Mouse (Mus musculus) intestine, embryonic 14.5 days (tissue): ENCODE results near the gene Hoxb8. TPM values are rescaled to one million over a fixed set of nuclear protein-coding genes. Genes with fewer than 3 reads are reported as not detected.

Source experiments
- ATAC-seq: fragments of 200-750 bp; cut with Nextera tagmentation; replicated peaks from 2 replicates; pipeline ENCODE4 v1.8.0; 2017; ENCODE audit warnings: low read depth, moderate number of reproducible peaks, moderate TSS enrichment, moderate library complexity; ENCODE audit not compliant: low FRiP score, low TSS enrichment
- DNase-seq: peaks from one replicate; pipeline ENCODE4 v3.0.0-alpha.2; 2018; ENCODE audit warnings: low spot score
- H3K27ac ChIP-seq: fragments of 300-500 bp; sonication (generic); 2 replicates; pipeline ENCODE4 v1.5.1; 2014; ENCODE audit warnings: low read depth, mild to moderate bottlenecking, control low read depth
- H3K27me3 ChIP-seq: fragments of 300-500 bp; sonication (generic); replicated peaks from 2 replicates; pipeline ENCODE4 v1.6.1; 2014; ENCODE audit warnings: low read length, control low read depth; ENCODE audit not compliant: control insufficient read depth, insufficient read depth
- H3K36me3 ChIP-seq: fragments of 300-500 bp; sonication (generic); 2 replicates; pipeline ENCODE4 v1.6.1; 2014; ENCODE audit warnings: low read length, control low read depth; ENCODE audit not compliant: control insufficient read depth, insufficient read depth
- H3K4me1 ChIP-seq: fragments of 300-500 bp; sonication (generic); replicated peaks from 2 replicates; pipeline ENCODE4 v1.6.1; 2014; ENCODE audit warnings: low read length, control low read depth, mixed read lengths; ENCODE audit not compliant: control insufficient read depth, insufficient read depth
- H3K4me2 ChIP-seq: fragments of 300-500 bp; sonication (generic); 2 replicates; pipeline ENCODE4 v1.6.1; 2014; ENCODE audit warnings: low read length
- H3K4me3 ChIP-seq: fragments of 300-500 bp; sonication (generic); 2 replicates; pipeline ENCODE4 v1.5.1; 2014; ENCODE audit warnings: low read depth, low read length, control low read depth, mixed read lengths
- H3K9ac ChIP-seq: fragments of 300-500 bp; sonication (generic); 2 replicates; pipeline ENCODE4 v1.6.1; 2014; ENCODE audit warnings: mild to moderate bottlenecking, low read length
- H3K9me3 ChIP-seq: fragments of 300-500 bp; sonication (generic); 2 replicates; pipeline ENCODE4 v1.6.1; 2016; ENCODE audit warnings: low read length, control low read depth; ENCODE audit not compliant: control insufficient read depth
- WGBS: fragments of 180-500 bp; shearing (Covaris S2); extraction: QIAGEN DNeasy Blood & Tissue Kit; methylation state at CpG from one replicate; pipeline ENCODE4 v1.1.7; 2014; 5-methylcytosine and 5-hydroxymethylcytosine counted together
- polyA plus RNA-seq: library from polyadenylated mRNA; unstranded; fragments of >200 nt; fragmentation: Nextera tagmentation; extraction: Ambion mirVana; gene quantifications from 2 replicates; pipeline ENCODE4 v1.2.1, GENCODE M21; 2014

The Hoxb8 gene
- polyA plus RNA-seq, 1 experiment from 2014 or later: 1.7 TPM

- WGBS: 3% methylated on average over 31 of the region's 31 CpGs
- H3K4me3 ChIP-seq: peak overlapping the region; percentile 55
- ATAC-seq (peak; percentile 63), DNase-seq (peak; percentile 86)
- no peaks in the 10 kb centered on the region for H3K9me3 ChIP-seq
- H3K36me3 ChIP-seq: no peaks in the 10 kb centered on the region
- peak overlapping the region; percentile 89 for H3K4me2 ChIP-seq
- peaks cover 68% of the 10 kb centered on the region for H3K4me1 ChIP-seq
- H3K27ac ChIP-seq: peak overlapping the region; percentile 99
- H3K9ac ChIP-seq: peak overlapping the region; percentile 96
- H3K27me3 ChIP-seq: no peaks in the 10 kb centered on the region
These were observed 30.1 kb downstream of the Hoxb8 start for GRCm38 (mm10) chr11:96311520-96312417.

GRCm38 (mm10) chr11:96313134-96313533 lies 31.4 kb downstream of the Hoxb8 start:
- H3K4me3 ChIP-seq: peak overlapping the region; percentile 55; the same call in 1 of the 2 replicates
- no peak for ATAC-seq
- H3K27me3 ChIP-seq: no peaks in the 10 kb centered on the region
- peaks cover 69% of the 10 kb centered on the region for H3K4me1 ChIP-seq
- peak overlapping the region; percentile 96 for H3K9ac ChIP-seq
- DNase-seq: no peak
- H3K9me3 ChIP-seq: no peaks in the 10 kb centered on the region
- 45% methylated on average over 2 of the region's 2 CpGs for WGBS
- H3K27ac ChIP-seq: peak overlapping the region; percentile 99
- H3K4me2 ChIP-seq: peak overlapping the region; percentile 89
- H3K36me3 ChIP-seq: no peaks in the 10 kb centered on the region

- Histone ChIP-seq H3K27me3 (no peaks in the 10 kb centered on the region), H3K36me3 (no peaks in the 10 kb centered on the region), H3K4me3 (peak overlapping the region; percentile 55), H3K4me2 (peak overlapping the region; percentile 89), H3K4me1 (peaks cover 66% of the 10 kb centered on the region), H3K9me3 (no peaks in the 10 kb centered on the region), H3K27ac (peak overlapping the region; percentile 99), H3K9ac (peak overlapping the region; percentile 96)
- ATAC-seq (no peak), DNase-seq (peak; percentile 67)
- 16% methylated on average over 12 of the region's 12 CpGs for WGBS
These were observed 32.2 kb downstream of the Hoxb8 start for GRCm38 (mm10) chr11:96313806-96314428.

- WGBS: 4% methylated on average over 34 of the region's 34 CpGs
- Histone ChIP-seq H3K4me1 (peaks cover 59% of the 10 kb centered on the region), H3K27me3 (no peaks in the 10 kb centered on the region), H3K4me3 (peak overlapping the region; percentile 55), H3K36me3 (no peaks in the 10 kb centered on the region), H3K9me3 (no peaks in the 10 kb centered on the region), H3K4me2 (peak overlapping the region; percentile 89), H3K9ac (peak overlapping the region; percentile 96), H3K27ac (peak overlapping the region; percentile 99)
- ATAC-seq: no peak
- peak; percentile 81 for DNase-seq
These were observed 33.1 kb downstream of the Hoxb8 start for GRCm38 (mm10) chr11:96314671-96315343.

GRCm38 (mm10) chr11:96315344-96315681 lies 33.6 kb downstream of the Hoxb8 start:
- H3K9me3 ChIP-seq: no peaks in the 10 kb centered on the region
- no peaks in the 10 kb centered on the region for H3K27me3 ChIP-seq
- no peak for ATAC-seq
- H3K4me2 ChIP-seq: peak overlapping the region; percentile 89
- H3K27ac ChIP-seq: peak overlapping the region; percentile 99
- 10% methylated on average over 5 of the region's 5 CpGs for WGBS
- H3K4me1 ChIP-seq: peaks cover 54% of the 10 kb centered on the region
- no peak for DNase-seq
- peak overlapping the region; percentile 96 for H3K9ac ChIP-seq
- H3K36me3 ChIP-seq: peaks cover under 1% of the 10 kb centered on the region; the same call in 1 of the 2 replicates
- peak overlapping the region; percentile 55 for H3K4me3 ChIP-seq

- Histone ChIP-seq H3K9me3 (no peaks in the 10 kb centered on the region), H3K9ac (peak overlapping the region; percentile 96), H3K27me3 (no peaks in the 10 kb centered on the region), H3K4me2 (peak overlapping the region; percentile 89), H3K27ac (peak overlapping the region; percentile 99), H3K4me3 (peak overlapping the region; percentile 69), H3K36me3 (peaks cover 12% of the 10 kb centered on the region; the same call in 1 of the 2 replicates), H3K4me1 (peaks cover 42% of the 10 kb centered on the region)
- ATAC-seq (no peak), DNase-seq (no peak)
- WGBS: 14% methylated on average over 18 of the region's 18 CpGs
These were observed 35.2 kb downstream of the Hoxb8 start for GRCm38 (mm10) chr11:96316696-96317607.

GRCm38 (mm10) chr11:96317608-96318367 lies 36.1 kb downstream of the Hoxb8 start, which contains the start of gene Hoxb4:
Hoxb4 (plus strand) TSS chr11:96318267.
- Histone ChIP-seq H3K9ac (peak within 1 kb of the TSS; percentile 96), H3K4me2 (peak within 1 kb of the TSS; percentile 89), H3K4me3 (peak within 1 kb of the TSS; percentile 69), H3K36me3 (peaks cover 12% of the 10 kb centered on the region; the same call in 1 of the 2 replicates), H3K27ac (peak within 1 kb of the TSS; percentile 99), H3K27me3 (no peaks in the 10 kb centered on the region), H3K4me1 (peaks cover 43% of the 10 kb centered on the region), H3K9me3 (no peaks in the 10 kb centered on the region)
- 6% methylated on average over 28 of the region's 28 CpGs for WGBS
- DNase-seq (peak; percentile 78), ATAC-seq (no peak; the same call in none of the 2 replicates)
